Mouse (Mus musculus): ENCODE results near the gene Ccdc86. TPM values are rescaled to one million over a fixed set of nuclear protein-coding genes. Genes with fewer than 3 reads are reported as not detected.

The Ccdc86 gene
- polyA plus RNA-seq, 1 experiment from 2014 or later: 11.6 TPM

Other genes with a start within 250 kb of the Ccdc86 start
- gene Cd5, start 210.3 kb downstream of the Ccdc86 start, polyA plus RNA-seq (2015; fragmentation: Nextera tagmentation; extraction: Ambion mirVana): 0.03 TPM in 1 of 2 replicates, not detected in the other
- 0.05 TPM in 1 of 2 replicates, not detected in the other for gene Cd6, start 119.2 kb downstream of the Ccdc86 start, polyA plus RNA-seq (2015; fragmentation: Nextera tagmentation; extraction: Ambion mirVana)
- 1.2 and 1.7 TPM in 2 replicates for gene Slc15a3, start 109.5 kb downstream of the Ccdc86 start, polyA plus RNA-seq (2015; fragmentation: Nextera tagmentation; extraction: Ambion mirVana)
- 2.8 and 3.5 TPM in 2 replicates for gene Tmem132a, start 79.3 kb downstream of the Ccdc86 start, polyA plus RNA-seq (2015; fragmentation: Nextera tagmentation; extraction: Ambion mirVana)
- 20.0 and 20.6 TPM in 2 replicates for gene Tmem109, start 67.3 kb downstream of the Ccdc86 start, polyA plus RNA-seq (2015; fragmentation: Nextera tagmentation; extraction: Ambion mirVana)
- 13.6 and 14.5 TPM in 2 replicates for gene Prpf19, start 54.0 kb downstream of the Ccdc86 start, polyA plus RNA-seq (2015; fragmentation: Nextera tagmentation; extraction: Ambion mirVana)
- not detected in 2 replicates for gene Zp1, start 28.6 kb downstream of the Ccdc86 start, polyA plus RNA-seq (2015; fragmentation: Nextera tagmentation; extraction: Ambion mirVana)
- gene Ptgdr2, start 12.1 kb downstream of the Ccdc86 start, polyA plus RNA-seq (2015; fragmentation: Nextera tagmentation; extraction: Ambion mirVana): not detected in 2 replicates
- gene Ms4a10, start 25.4 kb upstream of the Ccdc86 start, polyA plus RNA-seq (2015; fragmentation: Nextera tagmentation; extraction: Ambion mirVana): not detected in 2 replicates
- not detected in 2 replicates for gene Ms4a15, start 44.0 kb upstream of the Ccdc86 start, polyA plus RNA-seq (2015; fragmentation: Nextera tagmentation; extraction: Ambion mirVana)
- gene Ms4a18, start 68.8 kb upstream of the Ccdc86 start, polyA plus RNA-seq (2015; fragmentation: Nextera tagmentation; extraction: Ambion mirVana): 0.08 TPM in 1 of 2 replicates, not detected in the other
- 0.10 and 0.21 TPM in 2 replicates for gene Ms4a8a, start 131.8 kb upstream of the Ccdc86 start, polyA plus RNA-seq (2015; fragmentation: Nextera tagmentation; extraction: Ambion mirVana)
- not detected in 2 replicates for gene 1700017D01Rik, start 181.6 kb upstream of the Ccdc86 start, polyA plus RNA-seq (2015; fragmentation: Nextera tagmentation; extraction: Ambion mirVana)
- not detected in 2 replicates for gene 1700025F22Rik, start 216.1 kb upstream of the Ccdc86 start, polyA plus RNA-seq (2015; fragmentation: Nextera tagmentation; extraction: Ambion mirVana)
- gene Ms4a13, start 247.5 kb upstream of the Ccdc86 start, polyA plus RNA-seq (2015; fragmentation: Nextera tagmentation; extraction: Ambion mirVana): not detected in 2 replicates

Data from liver, embryonic 15.5 days (tissue).